Mouse (Mus musculus) lung, adult 2 months (tissue): Measurements from ENCODE around the gene Klhl29.

ENCODE experiments used
- CTCF ChIP-seq: fragments of 200-500 bp; IDR thresholded peaks from 2 replicates; pipeline ENCODE4 v1.5.1; 2011; ENCODE audit warnings: mild to moderate bottlenecking, low read length, control low read depth; ENCODE audit not compliant: insufficient read depth
- POLR2A ChIP-seq: fragments of 200-500 bp; IDR thresholded peaks from 2 replicates; pipeline ENCODE4 v1.6.1; 2011; ENCODE audit warnings: low read depth, mild to moderate bottlenecking, control low read depth, low read length, borderline replicate concordance; ENCODE audit errors: extremely low read depth

GRCm38 (mm10) chr12:5261476-5261875 is 114.0 kb downstream of the Klhl29 start:
- TF ChIP-seq CTCF: no peak
- no peak for TF ChIP-seq POLR2A
